Mouse (Mus musculus) adrenal gland, adult (tissue): Measurements from ENCODE around the gene Stoml1.

Experiments used
- DNase-seq, 2 experiments: peaks; one replicate each; pipeline ENCODE4 v3.0.0; 2022 to 2023; ENCODE audit warnings: low spot score in 1 of 2; ENCODE audit not compliant: inconsistent age in 2 of 2

The Stoml1 gene

DNA sequence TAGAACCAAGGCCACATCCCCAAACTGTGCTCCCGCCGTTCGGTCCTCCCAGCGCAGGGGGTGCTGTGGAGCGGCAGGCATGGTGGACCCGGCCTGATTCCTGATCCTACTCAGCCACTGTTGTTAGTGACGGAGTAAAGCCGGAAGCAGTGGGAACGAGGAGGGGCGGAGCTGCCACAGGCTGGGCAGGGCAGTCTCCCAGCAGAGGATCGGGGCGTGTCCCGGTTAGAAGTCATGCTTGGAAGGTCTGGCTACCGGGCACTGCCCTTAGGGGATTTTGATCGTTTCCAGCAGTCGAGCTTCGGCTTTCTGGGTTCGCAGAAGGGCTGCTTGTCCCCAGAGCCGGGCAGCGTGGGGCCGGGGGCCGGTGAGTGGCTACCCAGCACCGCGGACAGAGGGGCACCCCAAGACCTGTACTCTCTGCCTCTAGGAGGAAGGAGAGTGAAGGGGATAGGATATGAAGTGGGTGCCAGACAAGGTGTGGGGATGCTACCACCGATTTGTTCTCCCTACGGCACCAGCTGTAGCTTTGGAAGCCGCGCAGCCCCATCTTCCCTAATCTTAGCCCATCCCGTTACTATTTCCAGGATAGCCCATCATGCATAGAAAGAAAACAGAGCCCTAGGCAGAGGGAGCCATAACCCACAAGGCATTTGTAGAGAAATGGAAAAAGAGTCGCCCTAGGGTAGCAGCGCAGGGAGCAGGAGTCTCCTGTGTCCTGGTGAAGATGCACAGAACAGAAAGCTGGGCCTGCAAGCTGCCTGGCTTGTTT lies at the start of gene Stoml1:
Gene Stoml1 (plus strand): TSS at position 132 of the 772 bp plus-strand sequence.
- DNase-seq, result peak; percentile 96 to 98

DNA sequence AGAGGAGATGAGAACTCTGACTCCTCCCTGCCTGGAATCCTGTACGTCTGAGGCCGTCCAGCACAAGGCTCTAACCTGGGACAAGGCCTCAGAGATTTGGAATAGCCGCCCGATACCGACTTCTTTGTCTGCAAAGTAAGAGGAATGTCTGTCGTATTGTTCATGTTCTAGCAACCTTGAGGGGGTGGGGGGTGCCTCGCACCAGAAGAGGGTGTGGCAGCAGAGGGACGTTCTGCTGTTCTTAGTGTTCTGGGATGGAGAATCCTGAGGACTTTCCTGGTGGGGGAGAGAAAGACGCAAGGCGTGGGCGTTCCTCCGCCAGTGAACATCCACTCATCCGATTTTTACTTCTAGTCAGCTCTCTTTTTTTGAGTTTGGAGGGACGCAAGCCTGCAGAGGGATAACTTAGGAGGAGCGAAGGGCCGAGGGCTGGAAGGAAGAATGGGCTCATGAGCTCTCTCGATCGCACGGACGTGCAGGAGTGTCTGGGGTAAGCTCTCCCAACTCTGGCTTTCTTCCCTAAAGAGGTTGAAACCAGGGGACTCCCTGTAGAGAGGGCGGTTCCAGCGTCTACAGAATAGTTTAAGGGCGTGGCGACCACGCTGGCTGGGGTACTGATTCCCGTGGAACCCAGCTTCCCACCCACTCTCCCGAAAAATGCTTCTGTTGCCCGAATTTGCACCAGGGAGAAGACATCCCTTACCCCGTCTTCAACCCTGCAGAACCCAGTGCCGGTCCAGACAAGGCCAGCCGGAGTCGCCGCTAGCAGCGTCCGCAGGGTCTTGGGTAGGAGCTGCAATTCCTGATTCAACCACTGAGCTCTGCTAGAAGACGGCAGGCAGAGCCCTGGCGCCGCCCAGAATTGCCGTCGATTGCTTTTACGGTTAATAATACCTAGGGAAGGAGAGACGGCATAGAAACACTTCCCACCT lies 49.2 kb upstream of the Stoml1 start, which contains the start of the genes Islr and Islr2:
Gene Islr (minus strand): TSS at position 791 of the 932 bp plus-strand sequence.
Gene Islr2 (minus strand): TSS at position 804 of the 932 bp plus-strand sequence.
- DNase-seq, result peak; percentile 80 to 92

DNA sequence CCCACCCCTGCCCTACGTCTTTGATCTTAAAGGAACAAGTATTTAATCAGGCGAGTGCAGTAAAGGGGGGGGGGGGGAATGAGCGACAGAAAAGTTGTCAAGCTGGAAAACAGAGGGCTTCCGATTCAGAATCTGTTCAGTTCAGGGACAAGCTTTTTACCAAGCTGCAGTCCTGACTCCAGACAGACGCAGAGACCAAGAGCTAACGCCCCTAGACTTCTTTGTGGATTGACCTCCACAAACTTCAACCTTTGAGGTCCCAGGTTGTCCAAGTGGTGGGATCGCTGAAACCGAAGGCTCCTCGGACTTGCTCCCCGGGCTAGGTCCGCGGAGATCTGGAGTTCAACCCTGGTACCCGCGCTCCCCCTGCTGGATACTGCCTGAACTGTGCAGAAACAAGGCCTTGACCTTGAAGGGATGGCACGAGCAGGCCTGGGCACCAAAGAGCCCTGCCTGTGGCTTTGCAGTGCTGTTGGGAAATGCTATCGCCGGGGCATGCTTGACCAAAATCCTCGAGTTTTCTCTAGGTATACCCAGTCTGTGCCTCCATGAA lies 48.4 kb upstream of the Stoml1 start:
- DNase-seq, result peak; percentile 95 to 99

- DNase-seq, result no peak
Measured at GRCm38 (mm10) chr9:58206013-58206412, 47.0 kb upstream of the Stoml1 start.

GRCm38 (mm10) chr9:58209462-58210303 lies 43.3 kb upstream of the Stoml1 start:
- DNase-seq, result peak in 1 of 2 experiments; percentile 28

DNA sequence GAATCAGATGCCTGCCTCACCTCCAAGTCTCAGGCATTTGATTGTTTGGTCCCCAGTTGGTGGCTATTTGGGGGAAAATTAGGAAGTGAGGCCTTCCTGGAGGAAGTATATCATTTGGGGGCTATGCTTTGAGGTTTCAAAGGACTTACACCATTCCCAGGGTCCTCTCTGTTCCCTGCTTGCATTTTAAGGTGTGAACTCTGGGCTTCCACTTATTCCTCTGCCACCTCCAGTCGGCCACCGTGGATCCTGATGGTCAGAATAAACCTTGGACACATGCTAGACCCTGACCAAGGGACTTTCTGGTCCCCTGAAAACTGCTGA lies 42.7 kb upstream of the Stoml1 start:
- DNase-seq, result no peak

GRCm38 (mm10) chr9:58213377-58213776 lies 39.6 kb upstream of the Stoml1 start:
- DNase-seq, result no peak

- DNase-seq, result peak in 1 of 2 experiments; percentile 33
Measured at GRCm38 (mm10) chr9:58213865-58214264, 39.1 kb upstream of the Stoml1 start.

DNA sequence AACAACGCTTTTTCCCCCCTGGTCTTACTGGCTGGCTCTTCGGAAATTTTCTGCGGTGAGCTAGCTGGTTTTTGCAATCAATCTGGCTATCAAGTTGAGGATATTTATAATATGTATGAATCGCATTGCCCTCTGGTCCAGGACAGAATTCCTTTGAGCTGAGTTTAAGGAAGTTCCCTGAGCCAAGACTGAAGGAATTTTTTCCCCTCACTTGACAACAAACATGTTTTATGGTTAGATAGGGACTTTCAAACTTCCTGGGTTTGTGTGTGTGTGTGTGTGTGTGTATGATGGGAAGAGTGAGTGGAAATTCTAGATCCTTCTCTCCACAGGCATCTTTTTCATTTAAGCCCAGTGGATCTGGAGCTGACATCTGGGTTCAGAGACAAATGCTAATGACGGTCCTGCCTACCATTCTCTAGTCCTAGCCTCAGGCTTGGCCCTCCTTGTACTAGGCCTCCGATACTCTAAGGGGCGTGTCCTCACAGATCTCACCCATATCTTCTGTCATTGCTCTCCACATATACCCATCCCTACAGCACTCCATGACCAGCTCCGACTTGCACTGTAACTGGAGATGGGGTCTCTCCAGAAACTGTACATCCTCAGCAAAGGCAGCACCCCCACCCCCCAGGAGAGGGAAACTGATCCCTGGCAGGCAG lies 38.3 kb upstream of the Stoml1 start:
- peak; percentile 31 to 72 for DNase-seq

GRCm38 (mm10) chr9:58216402-58216801 lies 36.6 kb upstream of the Stoml1 start:
- DNase-seq, result peak; percentile 38 to 77

- peak in 1 of 2 experiments; percentile 53 for DNase-seq
Measured at GRCm38 (mm10) chr9:58218539-58218938, 34.4 kb upstream of the Stoml1 start.

DNA sequence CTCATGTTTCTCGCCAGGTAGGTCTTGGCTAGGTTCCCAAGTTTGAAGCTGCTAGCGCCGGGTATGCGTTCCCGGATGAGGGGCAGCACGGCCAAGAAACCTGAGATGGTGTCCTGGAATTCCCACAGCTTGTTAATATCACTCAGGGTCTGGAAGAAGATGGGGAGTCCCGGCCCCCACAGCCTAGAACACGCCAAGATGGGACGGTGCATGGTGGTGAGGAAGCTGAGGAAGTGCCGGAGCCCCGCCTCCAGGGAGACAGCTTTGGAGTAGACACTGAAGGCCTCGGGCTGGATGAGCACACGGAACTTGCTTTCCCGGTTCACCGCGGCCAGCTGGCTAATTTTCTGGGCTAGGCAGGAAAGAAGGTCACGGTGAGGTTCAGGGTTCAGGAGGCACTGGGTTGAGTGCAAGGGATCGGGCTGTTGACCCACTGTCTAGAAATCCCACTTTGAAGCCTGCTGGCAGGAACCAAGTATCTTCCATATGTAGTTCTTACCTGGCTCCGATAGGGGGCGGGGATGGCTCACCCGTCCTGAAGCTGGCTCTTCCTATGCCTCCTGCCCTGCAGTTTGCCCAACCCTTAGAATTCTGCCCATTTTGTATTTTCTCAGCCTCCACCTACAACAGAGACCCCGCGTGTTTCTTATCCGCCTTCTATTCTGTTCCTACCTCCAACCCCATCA lies 32.6 kb upstream of the Stoml1 start:
- peak in 1 of 2 experiments; percentile 69 for DNase-seq

DNA sequence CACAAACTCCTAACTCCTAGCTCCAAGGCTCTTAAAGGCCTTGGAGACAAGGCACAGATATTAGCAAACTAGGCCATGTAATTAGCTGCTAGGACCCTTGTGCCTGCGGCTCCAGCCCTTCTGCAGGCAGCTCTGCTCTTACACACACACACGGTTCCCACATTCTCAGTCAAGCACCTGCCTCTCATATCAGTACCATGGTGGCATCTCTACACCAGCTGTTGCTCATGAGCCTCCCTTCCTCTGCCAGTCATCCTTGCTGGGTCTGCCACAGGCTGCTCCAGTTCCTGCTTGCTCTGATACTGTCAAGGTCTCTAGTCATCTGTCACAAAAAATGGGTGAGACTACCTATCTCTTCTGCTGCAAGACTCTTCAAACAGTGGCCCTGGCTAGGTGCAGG lies 28.6 kb upstream of the Stoml1 start:
- no peak for DNase-seq

DNA sequence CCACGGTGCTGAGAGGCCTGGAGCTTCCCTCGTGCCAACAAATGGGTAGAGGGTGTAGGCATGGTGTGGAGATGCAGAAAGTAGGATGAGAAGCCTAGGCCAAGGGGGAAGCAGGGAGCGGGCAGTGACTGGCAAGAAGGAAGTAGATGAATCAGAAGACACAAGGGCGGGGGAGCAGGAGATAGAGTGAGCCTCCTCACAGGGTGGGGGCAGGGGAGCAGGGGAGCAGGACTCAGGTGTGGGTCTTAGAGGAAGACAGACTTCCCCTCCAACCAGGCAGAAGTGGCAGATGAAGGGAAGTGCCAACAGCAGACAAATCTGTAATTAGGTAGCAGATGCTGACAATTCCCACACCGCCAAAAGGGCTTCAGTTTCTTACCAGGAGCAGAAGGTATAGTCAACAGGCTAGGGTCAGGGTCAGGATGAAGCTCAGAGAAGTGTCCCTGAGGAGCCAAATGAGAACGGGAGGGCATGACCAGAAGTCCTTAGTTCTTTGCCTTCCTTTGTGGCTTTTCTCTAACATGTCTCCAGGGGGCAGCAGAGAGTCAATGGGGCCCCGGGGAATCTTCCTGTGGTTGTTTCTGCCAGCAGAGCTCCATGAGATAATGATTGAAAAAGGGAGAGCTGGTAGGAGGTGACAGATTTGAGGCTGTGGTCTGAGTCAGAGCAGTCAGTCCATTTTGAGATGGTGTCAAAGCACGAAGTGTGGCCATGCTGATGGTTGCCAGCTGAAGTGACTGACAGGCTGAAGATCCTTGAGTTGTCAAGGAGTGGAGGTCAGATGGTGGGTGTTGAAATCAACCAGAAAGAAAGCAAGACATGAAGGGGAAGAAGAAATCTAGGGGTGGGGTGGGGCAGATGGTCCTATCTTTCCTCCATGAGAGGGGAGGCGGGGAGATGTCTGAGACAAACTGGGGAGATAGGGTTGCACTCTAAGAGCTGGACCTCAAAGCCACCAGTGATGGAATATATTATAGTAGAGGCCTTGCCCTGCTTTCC lies 26.8 kb upstream of the Stoml1 start:
- DNase-seq, result peak; percentile 62 to 89

DNA sequence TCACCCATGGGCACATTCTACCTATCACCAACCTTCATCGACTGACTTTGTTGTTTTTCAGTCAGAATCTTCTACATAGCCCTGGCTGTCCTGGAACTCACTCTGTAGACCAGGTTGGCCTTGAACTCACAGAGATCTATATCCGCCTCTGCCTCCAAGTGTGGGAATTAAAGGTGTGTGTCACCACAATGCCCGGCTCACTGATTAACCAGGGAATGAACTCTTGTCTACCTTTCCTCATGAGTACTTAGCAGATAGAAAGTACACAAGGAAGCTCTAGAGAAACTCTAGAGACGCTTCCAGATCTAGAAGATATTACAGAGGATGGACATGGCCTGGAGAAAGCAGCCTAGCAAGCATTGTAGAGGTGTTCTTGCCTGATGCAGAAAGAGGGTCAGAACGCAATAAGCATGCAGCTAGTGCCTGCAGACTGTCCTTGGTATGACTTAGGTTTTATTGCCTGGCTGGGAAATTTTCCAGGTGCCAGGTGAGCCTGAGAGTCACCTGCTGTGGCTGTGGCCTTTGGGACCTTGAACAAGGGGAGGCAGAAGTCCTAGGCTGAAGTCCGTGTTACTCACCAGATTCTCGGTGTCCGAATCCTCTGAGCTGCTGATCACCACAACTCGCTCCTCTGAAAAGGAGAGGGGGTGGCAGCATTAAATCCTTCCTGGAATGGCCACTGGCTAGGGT lies 24.0 kb upstream of the Stoml1 start:
- DNase-seq, result no peak

DNA sequence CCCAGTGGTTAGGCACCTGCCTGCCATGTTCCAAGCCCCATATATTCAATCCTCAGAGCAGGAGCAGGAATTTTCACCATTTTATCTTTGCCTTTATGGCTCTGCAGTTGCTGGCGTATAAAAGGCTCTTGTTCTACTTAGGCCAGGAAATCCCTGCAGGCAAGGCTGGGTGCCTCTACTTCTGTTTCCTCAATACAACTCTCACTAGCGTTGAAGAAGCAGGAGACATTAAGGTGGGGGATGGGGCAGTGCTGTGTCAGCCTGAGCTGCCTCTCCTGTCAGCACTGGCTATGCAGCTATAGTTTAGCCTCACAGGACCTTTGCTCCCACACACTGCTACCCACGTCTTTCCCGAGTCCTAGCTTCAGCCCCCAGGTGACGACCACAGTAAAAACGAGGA lies 21.2 kb upstream of the Stoml1 start:
- DNase-seq, result no peak

DNA sequence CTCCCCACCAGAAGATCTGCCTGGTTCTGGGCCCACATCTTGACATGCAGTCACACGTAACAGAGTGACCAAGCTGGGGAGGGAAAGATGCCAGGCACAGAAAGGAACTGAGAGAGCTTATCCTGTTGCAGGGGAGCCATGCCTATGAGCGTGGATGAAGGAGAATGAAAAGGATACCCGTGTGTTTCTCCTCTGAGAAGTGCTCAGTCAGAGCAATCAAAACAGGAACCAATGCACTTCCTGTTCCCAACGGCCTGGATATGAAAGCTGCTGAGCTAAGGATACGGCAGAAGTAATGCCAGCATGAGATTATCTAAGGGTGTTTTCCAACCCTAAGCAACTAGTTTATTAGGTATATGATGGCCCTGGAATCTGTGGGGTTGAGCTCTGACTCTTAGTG lies 20.6 kb upstream of the Stoml1 start:
- DNase-seq, result no peak
